Comparison of ENCODE assay signal across 26 mouse cellular contexts in the genomic region with DNA sequence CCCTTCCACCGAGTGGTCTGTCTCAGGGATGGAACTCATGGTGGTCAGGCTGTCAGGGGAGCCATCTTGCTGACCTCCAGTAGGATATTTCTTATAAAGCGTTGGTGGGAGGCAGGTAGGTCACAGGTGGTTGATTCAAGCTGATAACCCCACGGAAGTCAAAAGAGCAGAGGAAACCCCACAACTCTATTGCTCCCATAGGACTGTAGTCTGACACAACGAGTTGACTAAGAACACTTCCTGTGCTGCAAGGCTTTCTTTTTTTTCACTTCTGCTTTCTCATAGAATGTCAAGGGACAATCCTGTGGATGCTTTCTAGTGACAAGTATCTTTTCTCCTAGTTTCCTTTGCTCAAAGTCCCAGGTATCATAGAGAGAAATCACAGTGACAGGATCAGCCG. TPM values are rescaled to one million over a fixed set of nuclear protein-coding genes. Genes with fewer than 3 reads are reported as not detected.
DNase-seq lines count a peak whose midpoint lies in the region; ATAC-seq and TF ChIP-seq lines count a peak whose summit lies in the region.
"Had no signal": no experiment of that assay in that cellular context is flagged by ENCODE, and none has a peak within 500 bp of the region (broad histone marks: within the 10 kb centered on the region; RNA-seq: fewer than 3 reads in every experiment).

No protein-coding gene starts in this region.

- DNase-seq in liver, postnatal 0 days = no peak
- peak; percentile 49 to 51 for DNase-seq in B cell, adult 2 months
- no peak for DNase-seq in retina, embryonic 14.5 days (ENCODE audit: low spot score)
- DNase-seq in hindbrain, postnatal 0 days (ENCODE audit: low spot score) = no peak
- DNase-seq: adrenal gland, adult 2 months; cerebellum, postnatal 10 days; gastrocnemius, postnatal 36 days; heart, postnatal 36 days; kidney, adult 8-10 months; kidney, postnatal 10 days; lung, adult 2 months; lung, postnatal 4 days; retina, postnatal 1 day; right cerebral cortex, postnatal 25 days had no signal

- no peak overlapping the region for H3K4me3 ChIP-seq in liver, postnatal 0 days (ENCODE audit: low read depth, low read length)
- H3K4me3 ChIP-seq in liver, embryonic 12.5 days = no peak overlapping the region
- H3K4me3 ChIP-seq in heart, embryonic 11.5 days (ENCODE audit: low read depth, low read length) = no peak overlapping the region
- H3K4me3 ChIP-seq in hindbrain, postnatal 0 days (ENCODE audit: low read length) = no peak overlapping the region
- H3K4me3 ChIP-seq: embryonic facial prominence, embryonic 13.5 days; erythroblast, embryonic 14.5 days; forebrain, embryonic 12.5 days; heart, embryonic 15.5 days; midbrain, embryonic 12.5 days had no signal

- no peak overlapping the region for H3K27ac ChIP-seq in liver, postnatal 0 days (ENCODE audit: low read depth)
- H3K27ac ChIP-seq in liver, embryonic 12.5 days = no peak overlapping the region
- no peak overlapping the region for H3K27ac ChIP-seq in heart, embryonic 11.5 days (ENCODE audit: low read depth, low read length)
- no peak overlapping the region for H3K27ac ChIP-seq in hindbrain, postnatal 0 days
- H3K27ac ChIP-seq: embryonic facial prominence, embryonic 13.5 days; forebrain, embryonic 12.5 days; heart, embryonic 15.5 days; hindbrain, embryonic 14.5 days; midbrain, embryonic 12.5 days had no signal

- no peaks in the 10 kb centered on the region for H3K9me3 ChIP-seq in liver, postnatal 0 days (ENCODE audit: low read length)
- no peaks in the 10 kb centered on the region for H3K9me3 ChIP-seq in liver, embryonic 12.5 days (replicated peaks)
- H3K9me3 ChIP-seq in heart, embryonic 11.5 days (replicated peaks; ENCODE audit: control insufficient read depth, low read length) = no peaks in the 10 kb centered on the region
- no peaks in the 10 kb centered on the region for H3K9me3 ChIP-seq in hindbrain, postnatal 0 days (ENCODE audit: low read length)
- H3K9me3 ChIP-seq: embryonic facial prominence, embryonic 13.5 days; forebrain, embryonic 12.5 days; G1E; heart, embryonic 15.5 days; midbrain, embryonic 12.5 days had no signal

- H3K9ac ChIP-seq in liver, postnatal 0 days (replicated peaks) = no peak overlapping the region
- no peak overlapping the region for H3K9ac ChIP-seq in liver, embryonic 12.5 days
- H3K9ac ChIP-seq in heart, embryonic 11.5 days (ENCODE audit: low read depth, low read length) = no peak overlapping the region
- no peak overlapping the region for H3K9ac ChIP-seq in hindbrain, postnatal 0 days (replicated peaks; ENCODE audit: low read length)
- H3K9ac ChIP-seq: embryonic facial prominence, embryonic 13.5 days; forebrain, embryonic 12.5 days; heart, embryonic 15.5 days; hindbrain, embryonic 14.5 days; midbrain, embryonic 12.5 days had no signal

- ATAC-seq in liver, postnatal 0 days = 0 out of 2 replicates have a peak, but pooled peaks have one; percentile 10
- no peak for ATAC-seq in liver, embryonic 12.5 days
- ATAC-seq in hematopoietic stem cell, adult 5-6 weeks (replicated peaks in 1 of 2; ENCODE audit: insufficient read depth in 1 of 2, low FRiP score in 2 of 2, low TSS enrichment in 1 of 2, low read depth in 1 of 2, poor library complexity in 2 of 2, severe bottlenecking in 2 of 2) = peak; percentile 81 to 90
- peak; percentile 90 for ATAC-seq in monocyte, adult 5-6 weeks (replicated peaks; ENCODE audit: insufficient number of reproducible peaks, low FRiP score, low TSS enrichment, poor library complexity, severe bottlenecking)
- no peak for ATAC-seq in heart, embryonic 11.5 days (replicated peaks; ENCODE audit: insufficient number of reproducible peaks, low FRiP score, low TSS enrichment)
- no peak for ATAC-seq in hindbrain, postnatal 0 days
- ATAC-seq: Patski had no signal

- TF ChIP-seq CTCF in liver, postnatal 0 days (IDR thresholded peaks at IDR 0.05; ENCODE audit: low read depth) = no peak
- TF ChIP-seq CTCF in hindbrain, postnatal 0 days (IDR thresholded peaks at IDR 0.05; ENCODE audit: low read depth) = no peak

- 42% methylated on average over 5 of the region's 5 CpGs for WGBS in liver, postnatal 0 days (ENCODE audit: insufficient replicate concordance)
- 38% methylated on average over 5 of the region's 5 CpGs for WGBS in liver, embryonic 12.5 days (ENCODE audit: insufficient replicate concordance)
- WGBS in heart, embryonic 11.5 days (ENCODE audit: insufficient replicate concordance) = 77% methylated on average over 5 of the region's 5 CpGs
- WGBS in hindbrain, postnatal 0 days = 87% methylated on average over 5 of the region's 5 CpGs

- TF ChIP-seq EP300 in liver, postnatal 0 days (IDR thresholded peaks at IDR 0.05; ENCODE audit: low read depth) = no peak

- peak overlapping the region; percentile 33 for H3K4me2 ChIP-seq in liver, postnatal 0 days (ENCODE audit: low read depth, low read length)
- no peak overlapping the region for H3K4me2 ChIP-seq in liver, embryonic 12.5 days
- no peak overlapping the region for H3K4me2 ChIP-seq in heart, embryonic 11.5 days
- H3K4me2 ChIP-seq in hindbrain, postnatal 0 days (ENCODE audit: low read depth, low read length) = no peak overlapping the region
- H3K4me2 ChIP-seq: embryonic facial prominence, embryonic 13.5 days; forebrain, embryonic 12.5 days; heart, embryonic 15.5 days; hindbrain, embryonic 14.5 days; midbrain, embryonic 12.5 days had no signal

- H3K36me3 ChIP-seq in liver, postnatal 0 days (replicated peaks; ENCODE audit: insufficient read depth, low read length) = no peaks in the 10 kb centered on the region
- no peaks in the 10 kb centered on the region for H3K36me3 ChIP-seq in liver, embryonic 12.5 days
- no peaks in the 10 kb centered on the region for H3K36me3 ChIP-seq in heart, embryonic 11.5 days (ENCODE audit: control insufficient read depth, insufficient read depth, low read length)
- H3K36me3 ChIP-seq in hindbrain, postnatal 0 days (ENCODE audit: insufficient read depth, low read length) = no peaks in the 10 kb centered on the region
- H3K36me3 ChIP-seq: embryonic facial prominence, embryonic 13.5 days; forebrain, embryonic 12.5 days; G1E; heart, embryonic 15.5 days; midbrain, embryonic 12.5 days had no signal

- 0 out of 2 replicates have a peak, but pooled peaks cover 9% of the 10 kb centered on the region for H3K4me1 ChIP-seq in liver, postnatal 0 days (ENCODE audit: insufficient read depth)
- H3K4me1 ChIP-seq in liver, embryonic 12.5 days = no peaks in the 10 kb centered on the region
- H3K4me1 ChIP-seq in heart, embryonic 11.5 days (ENCODE audit: control insufficient read depth, insufficient read depth, low read length) = no peaks in the 10 kb centered on the region
- H3K4me1 ChIP-seq in hindbrain, postnatal 0 days (ENCODE audit: insufficient read depth, low read length) = no peaks in the 10 kb centered on the region
- H3K4me1 ChIP-seq: embryonic facial prominence, embryonic 13.5 days; forebrain, embryonic 12.5 days; heart, embryonic 15.5 days; midbrain, embryonic 12.5 days had no signal

- 0 out of 2 replicates have a peak, but pooled peaks cover 3% of the 10 kb centered on the region for H3K27me3 ChIP-seq in liver, postnatal 0 days (ENCODE audit: insufficient read depth, low read length)
- peaks cover 16% of the 10 kb centered on the region; the same call in 1 of the 2 replicates for H3K27me3 ChIP-seq in liver, embryonic 12.5 days (replicated peaks)
- H3K27me3 ChIP-seq in heart, embryonic 11.5 days (ENCODE audit: control insufficient read depth, insufficient read depth, low read length) = no peaks in the 10 kb centered on the region
- H3K27me3 ChIP-seq in hindbrain, postnatal 0 days (ENCODE audit: insufficient read depth, low read length) = no peaks in the 10 kb centered on the region
- H3K27me3 ChIP-seq: embryonic facial prominence, embryonic 13.5 days; heart, embryonic 15.5 days; midbrain, embryonic 12.5 days; Patski had no signal

RNA-seq across cellular contexts. Expression of a gene that starts 27.9 kb away (rescaled TPM):
- 4.9 and 6.2 TPM in 2 replicates for polyA plus RNA-seq in liver, postnatal 0 days (2015; fragmentation: Nextera tagmentation; extraction: Ambion mirVana)
- 3.3 and 3.5 TPM in 2 replicates for polyA plus RNA-seq in liver, embryonic 12.5 days (2016; fragmentation: Nextera tagmentation; extraction: Ambion mirVana)
- total RNA-seq in hematopoietic stem cell, adult 5-6 weeks (2017) = 23.3 and 25.3 TPM in 2 replicates
- 19.3 to 35.3 TPM (median 33.1 TPM) in 3 replicates for total RNA-seq in monocyte, adult 5-6 weeks (2017)
- 6.5 and 8.7 TPM in 2 replicates for polyA plus RNA-seq in heart, embryonic 11.5 days (2014; fragmentation: Nextera tagmentation; extraction: Ambion mirVana)
- 15.1 and 17.7 TPM in 2 replicates for total RNA-seq in hindbrain, postnatal 0 days (2014; rRNA removed)
- 36.7 and 37.5 TPM in 2 replicates for polyA plus RNA-seq in hindbrain, postnatal 0 days (2015; fragmentation: Nextera tagmentation; extraction: Ambion mirVana)
- polyA plus RNA-seq: erythroblast, embryonic 14.5 days had no signal

RNA-seq across cellular contexts. Expression of a gene that starts 33.0 kb away (rescaled TPM):
- 4.1 and 4.8 TPM in 2 replicates for polyA plus RNA-seq in liver, postnatal 0 days (2015; fragmentation: Nextera tagmentation; extraction: Ambion mirVana)
- 8.9 and 9.4 TPM in 2 replicates for polyA plus RNA-seq in liver, embryonic 12.5 days (2016; fragmentation: Nextera tagmentation; extraction: Ambion mirVana)
- 18.9 and 19.1 TPM in 2 replicates for total RNA-seq in hematopoietic stem cell, adult 5-6 weeks (2017)
- 39.6 to 52.8 TPM (median 50.0 TPM) in 3 replicates for total RNA-seq in monocyte, adult 5-6 weeks (2017)
- polyA plus RNA-seq in heart, embryonic 11.5 days (2014; fragmentation: Nextera tagmentation; extraction: Ambion mirVana) = 24.7 and 29.5 TPM in 2 replicates
- 19.7 and 24.3 TPM in 2 replicates for total RNA-seq in hindbrain, postnatal 0 days (2014; rRNA removed)
- 9.5 and 11.8 TPM in 2 replicates for polyA plus RNA-seq in hindbrain, postnatal 0 days (2015; fragmentation: Nextera tagmentation; extraction: Ambion mirVana)
- polyA plus RNA-seq: erythroblast, embryonic 14.5 days had no signal

Comparison
In these comparisons a context has a peak if more than half of its experiments do, and no peak if none do; other contexts are left out.
1. ATAC-seq: peak in liver, postnatal 0 days (single experiment), hematopoietic stem cell, adult 5-6 weeks (2 of 2) and monocyte, adult 5-6 weeks (single experiment); none in liver, embryonic 12.5 days (single experiment), heart, embryonic 11.5 days (single experiment) and hindbrain, postnatal 0 days (single experiment).
2. DNase-seq: peak in B cell, adult 2 months (2 of 2); none in liver, postnatal 0 days (single experiment), retina, embryonic 14.5 days (single experiment) and hindbrain, postnatal 0 days (single experiment).